Mouse (Mus musculus) thymus, adult 2 months (tissue): ENCODE results near the gene Cnot3.

Source experiments
- CTCF ChIP-seq: fragments of 200-500 bp; IDR thresholded peaks from 2 replicates; pipeline ENCODE4 v1.5.1; 2012; ENCODE audit warnings: mild to moderate bottlenecking, control low read depth, low read length, moderate library complexity, borderline replicate concordance; ENCODE audit not compliant: control insufficient read depth, poor library complexity, insufficient read depth; ENCODE audit errors: extremely low read depth
- POLR2A ChIP-seq: fragments of 200-500 bp; IDR thresholded peaks from 2 replicates; pipeline ENCODE4 v1.6.1; 2012; ENCODE audit warnings: mild to moderate bottlenecking, low read length, control low read depth, moderate library complexity; ENCODE audit not compliant: control insufficient read depth, poor library complexity, insufficient read depth; ENCODE audit errors: extremely low read depth

GRCm38 (mm10) chr7:3658578-3658977 is 13.5 kb downstream of the Cnot3 start:
- TF ChIP-seq CTCF (no peak), POLR2A (no peak)
